Mouse (Mus musculus): Measurements from ENCODE around the gene Vmn1r180. TPM values are rescaled to one million over a fixed set of nuclear protein-coding genes. Genes with fewer than 3 reads are reported as not detected.
"Not testable (repeated sequence)": the region's sequence is repeated elsewhere in the genome, so short reads cannot be mapped to it uniquely, and the experiment has no call there.

Vmn1r180 gene
- total RNA-seq (2017), result not detected in 2 replicates

- no peak for ATAC-seq (ENCODE audit: extremely low read depth, insufficient number of reproducible peaks, low FRiP score, poor library complexity, severe bottlenecking)
These were observed at the start of gene Vmn1r180 for GRCm38 (mm10) chr7:23950332-23950731. TSS of gene Vmn1r180 (plus strand) at chr7:23950632.

DNA sequence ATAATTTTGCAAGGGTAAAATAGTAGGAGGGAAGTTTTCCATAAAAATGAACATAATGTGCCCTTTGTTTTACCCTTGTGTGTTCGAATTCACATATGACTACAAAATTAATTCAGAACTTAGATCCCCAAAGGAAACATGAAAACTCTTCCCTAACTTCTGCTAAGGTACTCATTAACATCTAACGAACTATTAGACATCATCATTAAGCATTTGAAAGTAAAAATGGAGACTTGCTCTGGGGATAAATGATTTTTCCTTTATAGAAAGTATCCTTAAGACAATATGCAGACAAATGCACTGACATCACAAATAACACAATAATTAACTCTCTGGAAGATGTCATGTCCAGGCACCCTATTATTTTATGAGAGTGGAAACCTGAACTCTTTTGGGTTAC lies 23.8 kb upstream of the Vmn1r180 start, which contains the start of gene Vmn1r179:
TSS of gene Vmn1r179 (plus strand) at position 301 of the 400 bp plus-strand sequence.
- ATAC-seq (ENCODE audit: extremely low read depth, insufficient number of reproducible peaks, low FRiP score, poor library complexity, severe bottlenecking), result no peak

- ATAC-seq (ENCODE audit: extremely low read depth, insufficient number of reproducible peaks, low FRiP score, poor library complexity, severe bottlenecking), result not testable (repeated sequence)
These were observed 17.6 kb downstream of the Vmn1r180 start for GRCm38 (mm10) chr7:23968044-23968443.

- not testable (repeated sequence) for ATAC-seq (ENCODE audit: extremely low read depth, insufficient number of reproducible peaks, low FRiP score, poor library complexity, severe bottlenecking)
These were observed 23.9 kb downstream of the Vmn1r180 start, which contains the start of gene Vmn1r181 for GRCm38 (mm10) chr7:23974315-23974714. TSS of gene Vmn1r181 (plus strand) at chr7:23974615.

GRCm38 (mm10) chr7:24001391-24001790 lies 51.0 kb downstream of the Vmn1r180 start, which contains the start of gene V1rd19:
TSS of gene V1rd19 (plus strand) at chr7:24001691.
- ATAC-seq (ENCODE audit: extremely low read depth, insufficient number of reproducible peaks, low FRiP score, poor library complexity, severe bottlenecking), result no peak

Other genes starting within 250 kb of the Vmn1r180 start
- gene Vmn1r173, start 249.9 kb upstream of the Vmn1r180 start, total RNA-seq (2017), result not detected in 2 replicates
- 0.12 and 0.23 TPM in 2 replicates for gene Vmn1r174, start 198.4 kb upstream of the Vmn1r180 start, total RNA-seq (2017)
- gene Vmn1r175, start 140.0 kb upstream of the Vmn1r180 start, total RNA-seq (2017), result not detected in 2 replicates
- not detected in 2 replicates for gene Vmn1r176, start 113.3 kb upstream of the Vmn1r180 start, total RNA-seq (2017)
- not detected in 2 replicates for gene Vmn1r177, start 84.2 kb upstream of the Vmn1r180 start, total RNA-seq (2017)
- gene Vmn1r178, start 58.6 kb upstream of the Vmn1r180 start, total RNA-seq (2017), result not detected in 2 replicates
- 0.12 TPM in 1 of 2 replicates, not detected in the other for gene Vmn1r179, start 23.7 kb upstream of the Vmn1r180 start, total RNA-seq (2017)
- gene Vmn1r181, start 24.0 kb downstream of the Vmn1r180 start, total RNA-seq (2017), result not detected in 2 replicates
- gene V1rd19, start 51.1 kb downstream of the Vmn1r180 start, total RNA-seq (2017), result not detected in 2 replicates
- gene Vmn1r183, start 102.6 kb downstream of the Vmn1r180 start, total RNA-seq (2017), result 0.12 TPM in 1 of 2 replicates, not detected in the other
- 28.9 and 29.6 TPM in 2 replicates for gene Zfp180, start 131.3 kb downstream of the Vmn1r180 start, total RNA-seq (2017)
- 2.2 and 2.9 TPM in 2 replicates for gene Zfp112, start 161.7 kb downstream of the Vmn1r180 start, total RNA-seq (2017)
- gene Zfp235, start 183.5 kb downstream of the Vmn1r180 start, total RNA-seq (2017), result 7.2 and 9.6 TPM in 2 replicates
- 0.25 and 0.35 TPM in 2 replicates for gene Zfp114, start 224.4 kb downstream of the Vmn1r180 start, total RNA-seq (2017)

All from neutrophil, adult 5-6 weeks (primary cell).